Mouse (Mus musculus): ENCODE measurements around the gene Jmjd6. TPM values are rescaled to one million over a fixed set of nuclear protein-coding genes. Genes with fewer than 3 reads are reported as not detected.
A peak's percentile ranks its signal among the peaks of the same experiment; 100 is the strongest.

Gene Jmjd6
- polyA plus RNA-seq, 1 experiment = 46.3 TPM

GRCm38 (mm10) chr11:116814884-116815415, 28.3 kb downstream of the Jmjd6 start:
- WGBS = 84% methylated on average over 7 of the region's 7 CpGs
- Histone ChIP-seq H3K27me3 (ENCODE audit: control insufficient read depth, insufficient read depth, low read length) (no peaks in the 10 kb centered on the region), H3K4me1 (replicated peaks; ENCODE audit: control insufficient read depth, insufficient read depth, low read length) (peaks cover 13% of the 10 kb centered on the region), H3K27ac (ENCODE audit: control insufficient read depth, insufficient read depth, low read length) (no peak overlapping the region), H3K4me3 (ENCODE audit: control insufficient read depth, insufficient read depth, low read length) (no peak overlapping the region), H3K36me3 (ENCODE audit: control insufficient read depth, insufficient read depth, low read length) (no peaks in the 10 kb centered on the region)
- TF ChIP-seq CTCF (IDR thresholded peaks at IDR 0.05; ENCODE audit: borderline replicate concordance, control insufficient read depth, extremely low read depth, insufficient read depth, low read length, poor library complexity) (no peak), POLR2A (IDR thresholded peaks at IDR 0.05; ENCODE audit: control insufficient read depth, extremely low read depth, insufficient read depth, low read length, poor library complexity) (no peak)
- DNase-seq = no peak

- H3K27me3 ChIP-seq (ENCODE audit: control insufficient read depth, insufficient read depth, low read length) = no peaks in the 10 kb centered on the region
- no peak overlapping the region for H3K27ac ChIP-seq (ENCODE audit: control insufficient read depth, insufficient read depth, low read length)
- TF ChIP-seq CTCF (IDR thresholded peaks at IDR 0.05; ENCODE audit: borderline replicate concordance, control insufficient read depth, extremely low read depth, insufficient read depth, low read length, poor library complexity) (no peak), POLR2A (IDR thresholded peaks at IDR 0.05; ENCODE audit: control insufficient read depth, extremely low read depth, insufficient read depth, low read length, poor library complexity) (no peak)
- no peak for DNase-seq
- H3K4me1 ChIP-seq (replicated peaks; ENCODE audit: control insufficient read depth, insufficient read depth, low read length) = peaks cover 14% of the 10 kb centered on the region
- no peak overlapping the region for H3K4me3 ChIP-seq (ENCODE audit: control insufficient read depth, insufficient read depth, low read length)
- 86% methylated on average over 20 of the region's 20 CpGs for WGBS
- H3K36me3 ChIP-seq (ENCODE audit: control insufficient read depth, insufficient read depth, low read length) = no peaks in the 10 kb centered on the region
Observed at GRCm38 (mm10) chr11:116814076-116814883, 29.0 kb downstream of the Jmjd6 start.

- Histone ChIP-seq H3K27me3 (ENCODE audit: control insufficient read depth, insufficient read depth, low read length) (no peaks in the 10 kb centered on the region), H3K27ac (ENCODE audit: control insufficient read depth, insufficient read depth, low read length) (no peak overlapping the region), H3K4me1 (replicated peaks; ENCODE audit: control insufficient read depth, insufficient read depth, low read length) (peaks cover 15% of the 10 kb centered on the region), H3K36me3 (ENCODE audit: control insufficient read depth, insufficient read depth, low read length) (no peaks in the 10 kb centered on the region), H3K4me3 (ENCODE audit: control insufficient read depth, insufficient read depth, low read length) (no peak overlapping the region)
- no peak for DNase-seq
- TF ChIP-seq POLR2A (IDR thresholded peaks at IDR 0.05; ENCODE audit: control insufficient read depth, extremely low read depth, insufficient read depth, low read length, poor library complexity) = no peak
- no peak for TF ChIP-seq CTCF (IDR thresholded peaks at IDR 0.05; ENCODE audit: borderline replicate concordance, control insufficient read depth, extremely low read depth, insufficient read depth, low read length, poor library complexity)
- 94% methylated on average over 13 of the region's 13 CpGs for WGBS
Observed at GRCm38 (mm10) chr11:116813610-116814009, 29.6 kb downstream of the Jmjd6 start.

GRCm38 (mm10) chr11:116812793-116813529, 30.3 kb downstream of the Jmjd6 start:
- Histone ChIP-seq H3K27ac (ENCODE audit: control insufficient read depth, insufficient read depth, low read length) (no peak overlapping the region), H3K36me3 (ENCODE audit: control insufficient read depth, insufficient read depth, low read length) (no peaks in the 10 kb centered on the region), H3K27me3 (ENCODE audit: control insufficient read depth, insufficient read depth, low read length) (no peaks in the 10 kb centered on the region), H3K4me1 (replicated peaks; ENCODE audit: control insufficient read depth, insufficient read depth, low read length) (peaks cover 18% of the 10 kb centered on the region), H3K4me3 (ENCODE audit: control insufficient read depth, insufficient read depth, low read length) (no peak overlapping the region)
- WGBS = 93% methylated on average over 21 of the region's 21 CpGs
- DNase-seq = no peak
- TF ChIP-seq POLR2A (IDR thresholded peaks at IDR 0.05; ENCODE audit: control insufficient read depth, extremely low read depth, insufficient read depth, low read length, poor library complexity) (no peak), CTCF (IDR thresholded peaks at IDR 0.05; ENCODE audit: borderline replicate concordance, control insufficient read depth, extremely low read depth, insufficient read depth, low read length, poor library complexity) (no peak)

- H3K4me3 ChIP-seq (ENCODE audit: control insufficient read depth, insufficient read depth, low read length) = peak overlapping the region; percentile 46
- H3K27ac ChIP-seq (ENCODE audit: control insufficient read depth, insufficient read depth, low read length) = no peak overlapping the region
- H3K27me3 ChIP-seq (ENCODE audit: control insufficient read depth, insufficient read depth, low read length) = no peaks in the 10 kb centered on the region
- H3K36me3 ChIP-seq (ENCODE audit: control insufficient read depth, insufficient read depth, low read length) = no peaks in the 10 kb centered on the region
- peaks cover 18% of the 10 kb centered on the region for H3K4me1 ChIP-seq (replicated peaks; ENCODE audit: control insufficient read depth, insufficient read depth, low read length)
- WGBS = 14% methylated on average over 31 of the region's 32 CpGs
- peak; percentile 53 for DNase-seq
- TF ChIP-seq POLR2A (IDR thresholded peaks at IDR 0.05; ENCODE audit: control insufficient read depth, extremely low read depth, insufficient read depth, low read length, poor library complexity) (no peak), CTCF (IDR thresholded peaks at IDR 0.05; ENCODE audit: borderline replicate concordance, control insufficient read depth, extremely low read depth, insufficient read depth, low read length, poor library complexity) (no peak)
Observed at GRCm38 (mm10) chr11:116810983-116811901, 32.0 kb downstream of the Jmjd6 start.
